Mouse (Mus musculus) limb, embryonic 10.5 days (tissue): ENCODE measurements around the gene 1810062G17Rik. TPM values are rescaled to one million over a fixed set of nuclear protein-coding genes. Genes with fewer than 3 reads are reported as not detected.

ENCODE experiments used
- DNase-seq: peaks from one replicate; pipeline ENCODE4 v3.0.0-alpha.2; 2017; ENCODE audit warnings: low spot score
- H3K27ac ChIP-seq: fragments of 300-500 bp; sonication (generic); 2 replicates; pipeline ENCODE4 v1.5.1; 2016; ENCODE audit warnings: mild to moderate bottlenecking
- H3K27me3 ChIP-seq: fragments of 300-500 bp; sonication (generic); 2 replicates; pipeline ENCODE4 v1.6.1; 2016; ENCODE audit warnings: low read depth, mild to moderate bottlenecking; ENCODE audit not compliant: poor library complexity, severe bottlenecking
- H3K36me3 ChIP-seq: fragments of 300-500 bp; sonication (generic); 2 replicates; pipeline ENCODE4 v1.6.1; 2016; ENCODE audit warnings: mild to moderate bottlenecking, moderate library complexity
- H3K4me1 ChIP-seq: fragments of 300-500 bp; sonication (generic); 2 replicates; pipeline ENCODE4 v1.6.1; 2016
- H3K4me3 ChIP-seq: fragments of 300-500 bp; sonication (generic); 2 replicates; pipeline ENCODE4 v1.5.1; 2016; ENCODE audit warnings: mild to moderate bottlenecking, moderate library complexity
- H3K9me3 ChIP-seq: fragments of 300-500 bp; sonication (generic); replicated peaks from 2 replicates; pipeline ENCODE4 v1.6.1; 2016; ENCODE audit warnings: mild to moderate bottlenecking
- WGBS: fragments of 180-500 bp; shearing (Covaris S2); methylation state at CpG from one replicate; pipeline ENCODE4 v1.1.7; 2016; 5-methylcytosine and 5-hydroxymethylcytosine counted together
- polyA plus RNA-seq: library from polyadenylated mRNA; unstranded; fragments of >200 nt; fragmentation: Nextera tagmentation; extraction: Ambion mirVana; gene quantifications from 2 replicates; pipeline ENCODE4 v1.2.1, GENCODE M21; 2016

1810062G17Rik gene
- polyA plus RNA-seq, 1 experiment from 2014 or later = 0.84 TPM

DNA sequence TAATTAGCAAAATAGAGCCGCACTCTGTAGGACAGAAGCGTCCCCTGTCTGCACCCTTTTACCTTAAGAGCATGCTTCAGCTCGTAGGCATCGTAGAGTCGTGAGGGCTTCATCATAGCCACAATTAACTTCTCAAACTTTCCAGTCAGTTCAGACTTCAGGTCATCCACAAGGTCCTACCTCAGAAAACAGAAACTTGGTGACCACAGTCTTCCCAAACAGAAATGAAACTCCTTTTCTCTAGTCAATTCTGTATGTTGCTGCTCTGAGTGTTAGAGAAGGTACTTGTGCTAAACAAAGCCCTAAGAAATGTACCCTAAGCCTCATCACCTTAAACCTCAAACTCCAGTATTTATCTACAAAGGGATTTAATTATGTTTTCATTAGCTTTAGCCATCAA is 13.9 kb upstream of the 1810062G17Rik start:
- H3K27me3 ChIP-seq = no peaks in the 10 kb centered on the region
- no peaks in the 10 kb centered on the region for H3K9me3 ChIP-seq
- 0 out of 2 replicates have a peak, but pooled peaks cover 3% of the 10 kb centered on the region for H3K4me1 ChIP-seq
- WGBS = 75% methylated on average over 5 of the region's 5 CpGs
- no peak for DNase-seq
- no peak overlapping the region for H3K4me3 ChIP-seq
- no peak overlapping the region for H3K27ac ChIP-seq
- H3K36me3 ChIP-seq = peaks cover 6% of the 10 kb centered on the region; the same call in 1 of the 2 replicates

GRCm38 (mm10) chr3:36462348-36462747 is 13.4 kb upstream of the 1810062G17Rik start:
- no peaks in the 10 kb centered on the region for H3K9me3 ChIP-seq
- H3K27ac ChIP-seq = no peak overlapping the region
- H3K27me3 ChIP-seq = no peaks in the 10 kb centered on the region
- H3K4me3 ChIP-seq = no peak overlapping the region
- peaks cover 3% of the 10 kb centered on the region; the same call in 1 of the 2 replicates for H3K36me3 ChIP-seq
- 0 out of 2 replicates have a peak, but pooled peaks cover 3% of the 10 kb centered on the region for H3K4me1 ChIP-seq
- 34% methylated on average over 1 of the region's 1 CpGs for WGBS
- no peak for DNase-seq

GRCm38 (mm10) chr3:36465538-36465937 is 10.2 kb upstream of the 1810062G17Rik start:
- 76% methylated on average over 7 of the region's 7 CpGs for WGBS

GRCm38 (mm10) chr3:36467632-36468031 is 8.1 kb upstream of the 1810062G17Rik start:
- H3K36me3 ChIP-seq = no peaks in the 10 kb centered on the region
- 95% methylated on average over 7 of the region's 7 CpGs for WGBS
- no peaks in the 10 kb centered on the region for H3K27me3 ChIP-seq
- peaks cover 4% of the 10 kb centered on the region; the same call in 1 of the 2 replicates for H3K4me1 ChIP-seq
- no peak overlapping the region for H3K27ac ChIP-seq
- H3K9me3 ChIP-seq = no peaks in the 10 kb centered on the region
- no peak overlapping the region for H3K4me3 ChIP-seq
- no peak for DNase-seq

More at GRCm38 (mm10) chr3:36465538-36465937, 10.2 kb upstream of the 1810062G17Rik start:
- Histone ChIP-seq H3K27ac (no peak overlapping the region), H3K9me3 (no peaks in the 10 kb centered on the region), H3K36me3 (no peaks in the 10 kb centered on the region), H3K4me1 (peaks cover 7% of the 10 kb centered on the region; the same call in 1 of the 2 replicates), H3K27me3 (no peaks in the 10 kb centered on the region), H3K4me3 (no peak overlapping the region)
- no peak for DNase-seq

GRCm38 (mm10) chr3:36468871-36469270 is 6.9 kb upstream of the 1810062G17Rik start:
- no peak overlapping the region for H3K4me3 ChIP-seq
- WGBS = 42% methylated on average over 2 of the region's 2 CpGs
- DNase-seq = no peak
- no peak overlapping the region for H3K27ac ChIP-seq
- H3K27me3 ChIP-seq = no peaks in the 10 kb centered on the region
- H3K9me3 ChIP-seq = no peaks in the 10 kb centered on the region
- no peaks in the 10 kb centered on the region for H3K36me3 ChIP-seq
- peaks cover 4% of the 10 kb centered on the region; the same call in 1 of the 2 replicates for H3K4me1 ChIP-seq

- 82% methylated on average over 4 of the region's 4 CpGs for WGBS
- no peaks in the 10 kb centered on the region for H3K27me3 ChIP-seq
- no peak for DNase-seq
- peaks cover 24% of the 10 kb centered on the region for H3K4me1 ChIP-seq
- no peak overlapping the region for H3K27ac ChIP-seq
- H3K9me3 ChIP-seq = no peaks in the 10 kb centered on the region
- H3K4me3 ChIP-seq = no peak overlapping the region
- no peaks in the 10 kb centered on the region for H3K36me3 ChIP-seq
These were observed 3.9 kb upstream of the 1810062G17Rik start for GRCm38 (mm10) chr3:36471856-36472255.

DNA sequence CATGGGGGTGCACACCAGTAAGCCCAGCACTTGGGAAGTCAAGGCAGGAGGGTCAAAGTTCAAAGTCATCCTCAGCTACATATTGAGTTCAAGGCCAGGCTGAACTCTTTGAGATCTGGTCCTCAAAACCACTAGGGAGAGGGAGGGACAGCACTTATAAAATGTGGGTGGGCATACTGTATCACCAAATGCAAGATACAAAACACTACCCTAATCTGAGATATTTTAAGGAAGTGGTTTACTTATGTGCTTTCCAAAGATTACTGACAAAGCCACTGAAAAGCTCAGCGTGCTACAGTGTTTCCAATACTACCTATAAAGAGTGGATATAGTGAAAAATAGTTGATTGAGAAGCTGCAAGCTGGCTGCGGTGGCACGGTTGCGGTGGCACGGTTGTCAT is 2.5 kb upstream of the 1810062G17Rik start:
- H3K27me3 ChIP-seq = no peaks in the 10 kb centered on the region
- no peak for DNase-seq
- WGBS = 96% methylated on average over 5 of the region's 5 CpGs
- no peak overlapping the region for H3K27ac ChIP-seq
- no peaks in the 10 kb centered on the region for H3K36me3 ChIP-seq
- no peaks in the 10 kb centered on the region for H3K9me3 ChIP-seq
- H3K4me1 ChIP-seq = peaks cover 27% of the 10 kb centered on the region
- H3K4me3 ChIP-seq = no peak overlapping the region

- WGBS = 80% methylated on average over 5 of the region's 5 CpGs
- no peak overlapping the region for H3K27ac ChIP-seq
- H3K9me3 ChIP-seq = no peaks in the 10 kb centered on the region
- peak overlapping the region; percentile 72; the same call in 1 of the 2 replicates for H3K4me3 ChIP-seq
- H3K4me1 ChIP-seq = peaks cover 22% of the 10 kb centered on the region
- H3K36me3 ChIP-seq = no peaks in the 10 kb centered on the region
- H3K27me3 ChIP-seq = no peaks in the 10 kb centered on the region
- DNase-seq = no peak
These were observed 1.3 kb upstream of the 1810062G17Rik start for GRCm38 (mm10) chr3:36474421-36474820.

GRCm38 (mm10) chr3:36474938-36475483 is 726 bp upstream of the 1810062G17Rik start:
- Histone ChIP-seq H3K4me1 (peaks cover 22% of the 10 kb centered on the region), H3K9me3 (no peaks in the 10 kb centered on the region), H3K36me3 (no peaks in the 10 kb centered on the region), H3K27me3 (no peaks in the 10 kb centered on the region), H3K27ac (peak overlapping the region; percentile 86), H3K4me3 (peak overlapping the region; percentile 72)
- WGBS = 4% methylated on average over 24 of the region's 24 CpGs
- no peak for DNase-seq

GRCm38 (mm10) chr3:36476261-36477155 is 771 bp downstream of the 1810062G17Rik start:
- Histone ChIP-seq H3K36me3 (no peaks in the 10 kb centered on the region), H3K9me3 (no peaks in the 10 kb centered on the region), H3K27me3 (no peaks in the 10 kb centered on the region), H3K4me1 (peaks cover 23% of the 10 kb centered on the region), H3K27ac (peak overlapping the region; percentile 86), H3K4me3 (peak overlapping the region; percentile 72)
- 23% methylated on average over 20 of the region's 20 CpGs for WGBS
- DNase-seq = no peak

DNA sequence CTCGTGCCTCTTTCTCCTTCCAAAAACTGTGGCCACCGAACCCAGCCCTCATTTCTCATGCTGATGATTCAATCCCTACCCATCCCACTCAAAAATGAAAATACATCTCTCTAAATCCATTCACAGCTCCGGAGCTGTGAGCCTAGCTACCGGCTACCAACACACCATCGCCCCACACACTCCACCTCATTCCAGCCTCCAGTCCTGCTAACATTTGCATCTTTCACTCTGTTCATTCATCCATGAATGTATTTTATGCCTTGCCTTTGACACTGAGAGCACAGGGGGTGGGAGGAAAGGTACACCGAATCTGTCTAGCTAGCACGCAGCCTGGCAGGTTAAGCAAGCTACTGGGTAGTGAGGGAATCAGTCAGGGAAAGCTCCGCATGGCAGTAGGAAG is 3.0 kb downstream of the 1810062G17Rik start:
- 95% methylated on average over 8 of the region's 8 CpGs for WGBS
- no peak overlapping the region for H3K27ac ChIP-seq

GRCm38 (mm10) chr3:36480486-36480885 is 4.7 kb downstream of the 1810062G17Rik start:
- no peak overlapping the region for H3K27ac ChIP-seq
- 95% methylated on average over 2 of the region's 2 CpGs for WGBS
- peaks cover 27% of the 10 kb centered on the region for H3K4me1 ChIP-seq
- no peak for DNase-seq
- H3K36me3 ChIP-seq = no peaks in the 10 kb centered on the region
- H3K9me3 ChIP-seq = no peaks in the 10 kb centered on the region
- no peak overlapping the region for H3K4me3 ChIP-seq
- H3K27me3 ChIP-seq = no peaks in the 10 kb centered on the region

More for the DNA sequence above, 3.0 kb downstream of the 1810062G17Rik start:
- Histone ChIP-seq H3K4me3 (no peak overlapping the region), H3K4me1 (peaks cover 38% of the 10 kb centered on the region), H3K9me3 (no peaks in the 10 kb centered on the region), H3K36me3 (no peaks in the 10 kb centered on the region), H3K27me3 (no peaks in the 10 kb centered on the region)
- DNase-seq = no peak

GRCm38 (mm10) chr3:36481776-36482193 is 6.0 kb downstream of the 1810062G17Rik start:
- H3K27me3 ChIP-seq = no peaks in the 10 kb centered on the region
- no peaks in the 10 kb centered on the region for H3K36me3 ChIP-seq
- no peaks in the 10 kb centered on the region for H3K9me3 ChIP-seq
- WGBS = 20% methylated on average over 11 of the region's 11 CpGs
- peaks cover 19% of the 10 kb centered on the region for H3K4me1 ChIP-seq
- peak overlapping the region; percentile 77 for H3K27ac ChIP-seq
- H3K4me3 ChIP-seq = no peak overlapping the region
- DNase-seq = peak; percentile 44
